Mouse (Mus musculus): ENCODE data around the gene Nbr1.
"Not testable (repeated sequence)": the region's sequence is repeated elsewhere in the genome, so short reads cannot be mapped to it uniquely, and the experiment has no call there.

The Nbr1 gene

GRCm38 (mm10) chr11:101626649-101626994 lies 74.7 kb downstream of the Nbr1 start:
- no peak for TF ChIP-seq CTCF (conservative IDR thresholded peaks at IDR 0.05; ENCODE audit: low read length)
- peaks cover 36% of the 10 kb centered on the region for H3K9me3 ChIP-seq (ENCODE audit: low read length)
- H3K27me3 ChIP-seq (ENCODE audit: insufficient read depth, low read length) = no peaks in the 10 kb centered on the region
- H3K4me3 ChIP-seq (replicated peaks; ENCODE audit: low read length) = peak overlapping the region; percentile 53
- peaks cover 31% of the 10 kb centered on the region for H3K4me1 ChIP-seq (replicated peaks; ENCODE audit: low read depth, low read length)
- H3K36me3 ChIP-seq (ENCODE audit: insufficient read depth, low read length) = peaks cover 26% of the 10 kb centered on the region

GRCm38 (mm10) chr11:101626995-101627856 lies 75.3 kb downstream of the Nbr1 start, which contains the start of gene Rdm1:
Gene Rdm1, plus strand, starts transcription at chr11:101627195.
- Histone ChIP-seq H3K27me3 (ENCODE audit: insufficient read depth, low read length) (no peaks in the 10 kb centered on the region), H3K4me3 (replicated peaks; ENCODE audit: low read length) (peak within 1 kb of the TSS; percentile 82), H3K4me1 (replicated peaks; ENCODE audit: low read depth, low read length) (peaks cover 36% of the 10 kb centered on the region), H3K36me3 (ENCODE audit: insufficient read depth, low read length) (peaks cover 32% of the 10 kb centered on the region), H3K9me3 (ENCODE audit: low read length) (peaks cover 30% of the 10 kb centered on the region)
- TF ChIP-seq CTCF (conservative IDR thresholded peaks at IDR 0.05; ENCODE audit: low read length) = no peak
- no peak for TF ChIP-seq NANOG (IDR thresholded peaks at IDR 0.05; ENCODE audit: borderline replicate concordance, low read length)
- no peak for TF ChIP-seq POU5F1 (IDR thresholded peaks at IDR 0.05; ENCODE audit: borderline replicate concordance, low read length)

- Histone ChIP-seq H3K27me3 (ENCODE audit: insufficient read depth, low read length) (no peaks in the 10 kb centered on the region), H3K4me3 (replicated peaks; ENCODE audit: low read length) (peak overlapping the region; percentile 82), H3K36me3 (ENCODE audit: insufficient read depth, low read length) (peaks cover 40% of the 10 kb centered on the region), H3K9me3 (ENCODE audit: low read length) (peaks cover 22% of the 10 kb centered on the region), H3K4me1 (replicated peaks; ENCODE audit: low read depth, low read length) (peaks cover 39% of the 10 kb centered on the region)
- TF ChIP-seq NANOG (IDR thresholded peaks at IDR 0.05; ENCODE audit: borderline replicate concordance, low read length) (no peak), CTCF (conservative IDR thresholded peaks at IDR 0.05; ENCODE audit: low read length) (no peak), POU5F1 (IDR thresholded peaks at IDR 0.05; ENCODE audit: borderline replicate concordance, low read length) (no peak)
Measured at GRCm38 (mm10) chr11:101627857-101628559, 76.1 kb downstream of the Nbr1 start.

GRCm38 (mm10) chr11:101628733-101629417 lies 76.9 kb downstream of the Nbr1 start:
- H3K9me3 ChIP-seq (ENCODE audit: low read length) = peaks cover 14% of the 10 kb centered on the region
- peaks cover 39% of the 10 kb centered on the region for H3K4me1 ChIP-seq (replicated peaks; ENCODE audit: low read depth, low read length)
- H3K36me3 ChIP-seq (ENCODE audit: insufficient read depth, low read length) = peaks cover 49% of the 10 kb centered on the region
- peak overlapping the region; percentile 82 for H3K4me3 ChIP-seq (replicated peaks; ENCODE audit: low read length)
- not testable (repeated sequence) for H3K27me3 ChIP-seq (ENCODE audit: insufficient read depth, low read length)

All from E14TG2a.4 (cell line).